Mouse (Mus musculus) CH12.LX (cell line): ENCODE measurements around the gene Zfp62. TPM values are rescaled to one million over a fixed set of nuclear protein-coding genes. Genes with fewer than 3 reads are reported as not detected.

Source experiments
- DNase-seq: peaks from one replicate; pipeline ENCODE4 v3.0.0-alpha.2; 2013; ENCODE audit errors: extremely low read depth
- H3K27ac ChIP-seq: 2 replicates; pipeline ENCODE4 v1.5.1; 2012; ENCODE audit warnings: low read depth, mild to moderate bottlenecking, control low read depth, moderate library complexity; ENCODE audit not compliant: insufficient read depth
- H3K27me3 ChIP-seq: replicated peaks from 2 replicates; pipeline ENCODE3; 2012; ENCODE audit warnings: inconsistent platforms
- H3K36me3 ChIP-seq, 2 experiments: replicated peaks in 1 of 2; 2 replicates each; pipeline versions ENCODE3 to v1.6.1; 2012; ENCODE audit warnings: inconsistent platforms in 1 of 2, low read length in 1 of 2, mild to moderate bottlenecking in 1 of 2, mixed read lengths in 1 of 2, moderate library complexity in 1 of 2; ENCODE audit not compliant: control insufficient read depth in 1 of 2, insufficient read depth in 1 of 2
- H3K4me1 ChIP-seq, 2 experiments: 2 replicates each; pipeline ENCODE4 v1.6.1; 2012; ENCODE audit warnings: inconsistent platforms in 1 of 2, moderate library complexity in 1 of 2; ENCODE audit not compliant: insufficient read depth in 2 of 2, control insufficient read depth in 1 of 2
- H3K4me2 ChIP-seq: 2 replicates; pipeline ENCODE4 v1.6.1; 2012; ENCODE audit warnings: low read depth, mild to moderate bottlenecking, control low read depth; ENCODE audit not compliant: poor library complexity, insufficient read depth, severe bottlenecking
- H3K4me3 ChIP-seq, 3 experiments: fragments of 150-350 bp in 1 of 3; sonication (generic) in 1 of 3; replicated peaks in 1 of 3; 2 replicates each; pipeline versions ENCODE3 to v1.5.1; 2011 to 2012; ENCODE audit warnings: low read depth in 2 of 3, low read length in 2 of 3, mild to moderate bottlenecking in 2 of 3, moderate library complexity in 2 of 3, control low read depth in 1 of 3, improper control_type of control experiment in 1 of 3, inconsistent platforms in 1 of 3, mixed read lengths in 1 of 3; ENCODE audit not compliant: poor library complexity in 1 of 3
- H3K79me2 ChIP-seq: replicated peaks from 2 replicates; pipeline ENCODE4 v1.6.1; 2012; ENCODE audit warnings: mild to moderate bottlenecking, moderate library complexity; ENCODE audit not compliant: control insufficient read depth, poor library complexity, insufficient read depth, severe bottlenecking; ENCODE audit errors: extremely low read depth
- H3K9ac ChIP-seq: 2 replicates; pipeline ENCODE4 v1.6.1; 2012; ENCODE audit warnings: low read depth, mild to moderate bottlenecking, control low read depth, moderate library complexity; ENCODE audit not compliant: insufficient read depth
- H3K9me3 ChIP-seq: replicated peaks from 2 replicates; pipeline ENCODE3; 2012; ENCODE audit warnings: low read length, inconsistent platforms, mixed read lengths
- BHLHE40 ChIP-seq: IDR thresholded peaks from 2 replicates; pipeline ENCODE4 v1.6.1; 2011; ENCODE audit warnings: mild to moderate bottlenecking, low read depth, low read length, improper control_type of control experiment
- CHD1 ChIP-seq: IDR thresholded peaks from 2 replicates; pipeline ENCODE4 v1.6.1; 2012; ENCODE audit warnings: low read depth, low read length, improper control_type of control experiment, inconsistent platforms
- CHD2 ChIP-seq: IDR thresholded peaks from 2 replicates; pipeline ENCODE4 v1.6.1; 2011; ENCODE audit warnings: low read length, improper control_type of control experiment
- E2F4 ChIP-seq: IDR thresholded peaks from 2 replicates; pipeline ENCODE4 v1.6.1; 2011; ENCODE audit warnings: low read depth, low read length, improper control_type of control experiment; ENCODE audit not compliant: insufficient replicate concordance
- ELF1 ChIP-seq: IDR thresholded peaks from 2 replicates; pipeline ENCODE4 v1.6.1; 2014; ENCODE audit warnings: low read depth, mild to moderate bottlenecking, inconsistent platforms, low read length, improper control_type of control experiment
- ETS1 ChIP-seq: conservative IDR thresholded peaks from 2 replicates; pipeline ENCODE4 v1.6.1; 2012; ENCODE audit warnings: low read depth, mild to moderate bottlenecking, inconsistent platforms, low read length, improper control_type of control experiment, moderate library complexity
- GABPA ChIP-seq: IDR thresholded peaks from 2 replicates; pipeline ENCODE4 v1.6.1; 2012; ENCODE audit warnings: low read depth, low read length, improper control_type of control experiment, inconsistent platforms; ENCODE audit not compliant: insufficient replicate concordance
- KAT2A ChIP-seq: IDR thresholded peaks from 2 replicates; pipeline ENCODE4 v1.6.1; 2012; ENCODE audit warnings: low read length, improper control_type of control experiment, inconsistent platforms; ENCODE audit not compliant: insufficient replicate concordance
- MAFK ChIP-seq: IDR thresholded peaks from 2 replicates; pipeline ENCODE4 v1.6.1; 2011; ENCODE audit warnings: low read length, improper control_type of control experiment; ENCODE audit not compliant: insufficient replicate concordance
- MXI1 ChIP-seq: IDR thresholded peaks from 2 replicates; pipeline ENCODE4 v1.6.1; 2011; ENCODE audit warnings: mild to moderate bottlenecking, low read depth, low read length, improper control_type of control experiment
- MYC ChIP-seq: IDR thresholded peaks from 2 replicates; pipeline ENCODE4 v1.6.1; 2011; ENCODE audit warnings: low read depth, mild to moderate bottlenecking, improper control_type of control experiment, low read length
- NELFE ChIP-seq: IDR thresholded peaks from 2 replicates; pipeline ENCODE4 v1.6.1; 2011; ENCODE audit warnings: low read depth, low read length, improper control_type of control experiment
- PAX5 ChIP-seq: IDR thresholded peaks from 2 replicates; pipeline ENCODE4 v1.6.1; 2012; ENCODE audit warnings: low read length, inconsistent platforms, mixed read lengths
- RCOR1 ChIP-seq: conservative IDR thresholded peaks from 2 replicates; pipeline ENCODE4 v1.6.1; 2012; ENCODE audit warnings: low read depth, mild to moderate bottlenecking, inconsistent platforms, low read length, improper control_type of control experiment
- TCF12 ChIP-seq: IDR thresholded peaks from 2 replicates; pipeline ENCODE4 v1.6.1; 2014; ENCODE audit warnings: low read depth, mild to moderate bottlenecking, inconsistent platforms, low read length, improper control_type of control experiment
- UBTF ChIP-seq: IDR thresholded peaks from 2 replicates; pipeline ENCODE4 v1.6.1; 2012; ENCODE audit warnings: low read depth, mild to moderate bottlenecking, inconsistent platforms, low read length, improper control_type of control experiment, moderate library complexity
- USF1 ChIP-seq: IDR thresholded peaks from 2 replicates; pipeline ENCODE4 v1.6.1; 2014; ENCODE audit warnings: low read depth, mild to moderate bottlenecking, inconsistent platforms, low read length, improper control_type of control experiment
- ZKSCAN1 ChIP-seq: IDR thresholded peaks from 2 replicates; pipeline ENCODE4 v1.6.1; 2012; ENCODE audit warnings: low read depth, inconsistent platforms, low read length, improper control_type of control experiment, borderline replicate concordance
- dilution Hi-C: fragments of 300-500 bp; cut with MboI; formaldehyde crosslinking; loops from 2 replicates; pipeline ENCODE4 v1.14.3; 2020; ENCODE audit warnings: low sequenced_read_pairs; ENCODE audit not compliant: extremely low pct_unique_long_range_greater_than_20kb, extremely low pct_ligation_motif_present
- in situ Hi-C: fragments of 300-500 bp; cut with MboI; formaldehyde crosslinking; loops from 3 replicates; pipeline ENCODE4 v1.14.3; 2019; ENCODE audit warnings: low sequenced_read_pairs, low pct_ligation_motif_present, low pct_unique_long_range_greater_than_20kb, mixed read lengths
- polyA plus RNA-seq: library from polyadenylated mRNA; unstranded; fragments of >175 nt; gene quantifications from 2 replicates; pipeline ENCODE4 v1.2.1, GENCODE M21; 2012; ENCODE audit warnings: low read depth; ENCODE audit not compliant: insufficient read length
- total RNA-seq, 2 experiments: library from RNA; depleted of rRNA; stranded (reverse); fragments of 300-350 nt in 1 of 2; fragments of >200 nt in 1 of 2; gene quantifications; 2 replicates each; pipeline ENCODE4 v1.2.3; 2012 to 2014

Zfp62 gene
- total and polyA plus RNA-seq, 3 experiments: 22.6 to 38.7 (median 25.3) TPM

GRCm38 (mm10) chr11:49224455-49224854 lies 21.4 kb downstream of the Zfp62 start:
- Histone ChIP-seq H3K79me2 (no peaks in the 10 kb centered on the region), H3K9me3 (no peaks in the 10 kb centered on the region), H3K27me3 (no peaks in the 10 kb centered on the region), H3K4me1 (peaks cover 0 to 4% of the 10 kb centered on the region in 2 experiments; a peak in 1 of 4 replicates), H3K9ac (no peak overlapping the region), H3K27ac (no peak overlapping the region), H3K4me3 (no peak overlapping the region), H3K4me2 (no peak overlapping the region), H3K36me3 (peaks cover 0 to 9% of the 10 kb centered on the region in 2 experiments)
- in situ Hi-C loops: no loop called here
- dilution Hi-C loops: no loop called here
- TF ChIP-seq ELF1 (no peak), CHD2 (no peak), ETS1 (no peak), MXI1 (no peak), KAT2A (no peak), MYC (no peak), UBTF (no peak), MAFK (no peak), ZKSCAN1 (no peak), CHD1 (no peak), BHLHE40 (no peak), TCF12 (no peak), E2F4 (no peak), NELFE (no peak), RCOR1 (no peak), USF1 (no peak), GABPA (no peak)
- DNase-seq: no peak

- TF ChIP-seq CHD2: no peak
- no peak for TF ChIP-seq PAX5
- no peak overlapping the region for H3K4me3 ChIP-seq
- H3K4me1 ChIP-seq: peaks cover 3 to 20% of the 10 kb centered on the region in 2 experiments; a peak in 2 of 4 replicates
- no peaks in the 10 kb centered on the region for H3K79me2 ChIP-seq
- in situ Hi-C loops: no loop called here
- H3K27ac ChIP-seq: no peak overlapping the region
- H3K36me3 ChIP-seq: no peaks in the 10 kb centered on the region
- H3K9ac ChIP-seq: no peak overlapping the region
- no peaks in the 10 kb centered on the region for H3K9me3 ChIP-seq
- no peaks in the 10 kb centered on the region for H3K27me3 ChIP-seq
- dilution Hi-C loops: no loop called here
- H3K4me2 ChIP-seq: no peak overlapping the region
- no peak for DNase-seq
Observed at GRCm38 (mm10) chr11:49232781-49233180, 29.7 kb downstream of the Zfp62 start.
